Mouse (Mus musculus): Measurements from ENCODE around the gene Svop. TPM values are rescaled to one million over a fixed set of nuclear protein-coding genes. Genes with fewer than 3 reads are reported as not detected.

Svop gene
- polyA plus RNA-seq, 1 experiment: not detected

DNA sequence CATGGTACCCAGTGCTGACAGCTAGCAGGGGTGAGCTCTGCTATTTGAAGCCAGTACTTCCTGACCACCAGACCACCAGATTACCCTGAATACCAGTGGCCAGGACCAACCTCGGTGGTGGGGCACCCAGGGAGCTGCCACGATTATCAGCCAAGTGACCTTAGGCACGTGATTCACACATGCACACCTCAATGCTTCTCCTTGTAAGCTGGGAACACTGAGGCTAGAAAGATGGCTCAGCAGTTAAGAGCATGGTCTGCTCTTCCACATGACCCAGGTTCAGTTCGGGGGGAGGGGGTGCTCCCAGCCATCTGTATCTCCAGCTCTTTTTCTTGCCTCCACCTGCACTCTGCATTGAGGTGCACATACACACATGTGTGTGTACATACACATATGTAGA lies 82.3 kb downstream of the Svop start:
- TF ChIP-seq POLR2A (IDR thresholded peaks at IDR 0.05; ENCODE audit: borderline replicate concordance, extremely low read depth, low read depth, low read length): no peak
- no peak for TF ChIP-seq CTCF (IDR thresholded peaks at IDR 0.05; ENCODE audit: insufficient read depth, low read length)
- no peaks in the 10 kb centered on the region for H3K4me1 ChIP-seq (ENCODE audit: control insufficient read depth, insufficient read depth, low read length)

DNA sequence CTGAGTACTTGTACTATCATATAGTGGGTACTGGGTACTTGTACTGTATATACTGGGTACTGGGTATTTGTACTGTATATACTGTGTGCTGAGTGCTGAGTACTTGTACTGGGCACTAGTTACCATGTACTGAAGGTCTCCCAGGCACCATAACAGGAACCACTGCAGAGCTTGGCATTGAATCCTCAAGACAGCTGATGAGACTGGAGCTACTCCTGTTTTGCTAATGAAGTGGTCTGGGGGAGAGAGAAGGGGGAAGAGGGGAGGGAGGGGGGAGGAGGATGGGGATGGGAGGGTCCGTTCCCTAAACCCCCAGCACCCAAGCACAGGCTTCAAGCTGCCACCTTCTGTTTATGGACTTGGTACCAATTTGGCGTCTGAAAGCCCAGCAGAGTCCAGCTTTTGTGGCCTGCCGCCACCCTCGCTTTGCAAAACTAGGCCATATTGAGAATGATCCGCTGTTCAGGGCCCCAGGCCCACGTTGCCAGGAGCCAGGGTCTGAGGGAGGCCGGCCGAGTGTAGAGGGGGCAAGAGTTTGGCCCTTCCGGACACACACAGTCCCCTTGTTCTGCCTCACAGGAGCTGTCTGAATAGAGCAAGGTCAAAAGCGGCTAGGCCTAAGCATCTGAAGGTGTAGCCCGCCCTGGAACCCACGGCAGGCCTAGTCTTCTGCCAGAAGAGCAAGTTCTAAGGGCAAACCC lies 83.5 kb downstream of the Svop start:
- no peaks in the 10 kb centered on the region for H3K4me1 ChIP-seq (ENCODE audit: control insufficient read depth, insufficient read depth, low read length)
- no peak for TF ChIP-seq CTCF (IDR thresholded peaks at IDR 0.05; ENCODE audit: insufficient read depth, low read length)
- no peak for TF ChIP-seq POLR2A (IDR thresholded peaks at IDR 0.05; ENCODE audit: borderline replicate concordance, extremely low read depth, low read depth, low read length)
- no peak for DNase-seq
- no peak overlapping the region for H3K4me3 ChIP-seq (replicated peaks; ENCODE audit: extremely low read depth, low read depth, low read length)
- WGBS: 84% methylated on average over 12 of the region's 12 CpGs

More for the DNA sequence above, 82.3 kb downstream of the Svop start:
- DNase-seq: no peak
- 50% methylated on average over 4 of the region's 4 CpGs for WGBS
- no peak overlapping the region for H3K4me3 ChIP-seq (replicated peaks; ENCODE audit: extremely low read depth, low read depth, low read length)

DNA sequence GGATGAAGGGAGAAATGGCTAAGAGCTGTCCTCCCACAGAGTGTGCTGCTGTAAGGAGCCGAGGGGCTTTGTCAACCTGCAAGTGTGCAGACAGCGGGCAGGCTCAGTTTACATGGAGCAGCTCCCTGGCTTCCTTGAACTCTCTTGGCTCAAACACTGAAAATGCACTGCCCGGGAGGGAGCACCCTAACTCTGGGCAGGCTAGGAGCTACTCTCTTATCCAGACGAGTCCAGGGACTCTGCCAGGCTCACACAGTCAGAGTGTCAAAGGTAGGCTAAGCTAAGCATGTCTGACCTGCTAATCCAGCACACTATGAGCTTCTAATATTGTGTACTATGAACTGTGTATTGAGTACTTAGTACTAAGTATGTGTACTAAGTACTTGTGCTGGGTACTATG lies 84.4 kb downstream of the Svop start:
- Histone ChIP-seq H3K4me1 (ENCODE audit: control insufficient read depth, insufficient read depth, low read length) (no peaks in the 10 kb centered on the region), H3K4me3 (replicated peaks; ENCODE audit: extremely low read depth, low read depth, low read length) (no peak overlapping the region)
- WGBS: 73% methylated on average over 4 of the region's 4 CpGs
- no peak for DNase-seq
- no peak for TF ChIP-seq POLR2A (IDR thresholded peaks at IDR 0.05; ENCODE audit: borderline replicate concordance, extremely low read depth, low read depth, low read length)
- TF ChIP-seq CTCF (IDR thresholded peaks at IDR 0.05; ENCODE audit: insufficient read depth, low read length): no peak

DNA sequence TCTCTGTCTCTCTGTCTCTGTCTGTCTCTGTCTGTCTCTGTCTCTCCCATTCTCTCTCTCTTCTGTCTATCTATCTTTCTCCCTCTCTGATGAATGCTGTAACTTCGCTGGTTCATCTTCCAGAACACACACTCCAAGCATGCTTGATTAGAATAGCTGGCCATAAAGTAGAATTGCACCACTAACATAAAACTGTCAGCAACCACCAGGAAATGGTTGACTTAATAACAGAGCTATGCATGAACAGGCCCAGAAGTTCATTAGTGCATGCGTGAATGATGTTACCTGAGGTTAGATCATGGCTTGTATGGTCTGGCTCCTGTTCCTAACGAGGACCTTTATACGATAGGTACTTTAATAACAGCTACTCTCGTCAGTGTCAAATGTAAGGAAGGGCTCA lies 86.3 kb downstream of the Svop start:
- Histone ChIP-seq H3K4me1 (ENCODE audit: control insufficient read depth, insufficient read depth, low read length) (no peaks in the 10 kb centered on the region), H3K4me3 (replicated peaks; ENCODE audit: extremely low read depth, low read depth, low read length) (no peak overlapping the region)
- WGBS: 81% methylated on average over 5 of the region's 5 CpGs
- no peak for TF ChIP-seq CTCF (IDR thresholded peaks at IDR 0.05; ENCODE audit: insufficient read depth, low read length)
- no peak for TF ChIP-seq POLR2A (IDR thresholded peaks at IDR 0.05; ENCODE audit: borderline replicate concordance, extremely low read depth, low read depth, low read length)
- no peak for DNase-seq

DNA sequence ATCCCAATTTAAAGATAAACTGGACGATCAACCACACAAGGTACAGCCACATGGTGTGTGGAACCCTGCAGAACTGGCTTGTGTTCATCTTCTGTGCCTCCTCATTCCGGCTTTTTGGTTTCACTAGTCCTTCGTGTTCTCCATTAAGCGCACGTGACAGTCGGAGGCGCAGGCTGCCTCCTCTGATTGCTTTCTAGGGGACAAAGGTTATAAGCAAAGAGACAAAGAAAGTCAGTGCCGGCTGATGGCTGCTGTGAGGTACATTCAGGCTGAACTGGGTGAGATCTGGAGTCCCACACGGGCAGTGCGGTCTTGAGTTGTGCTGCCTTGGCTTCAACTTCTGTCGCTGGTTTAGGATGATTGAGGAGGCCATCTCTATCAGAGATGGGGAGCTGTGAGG lies 86.8 kb downstream of the Svop start:
- peaks cover 2% of the 10 kb centered on the region; the same call in 1 of the 2 replicates for H3K4me1 ChIP-seq (ENCODE audit: control insufficient read depth, insufficient read depth, low read length)
- 75% methylated on average over 11 of the region's 11 CpGs for WGBS
- DNase-seq: no peak
- TF ChIP-seq POLR2A (IDR thresholded peaks at IDR 0.05; ENCODE audit: borderline replicate concordance, extremely low read depth, low read depth, low read length): no peak
- TF ChIP-seq CTCF (IDR thresholded peaks at IDR 0.05; ENCODE audit: insufficient read depth, low read length): no peak
- no peak overlapping the region for H3K4me3 ChIP-seq (replicated peaks; ENCODE audit: extremely low read depth, low read depth, low read length)

DNA sequence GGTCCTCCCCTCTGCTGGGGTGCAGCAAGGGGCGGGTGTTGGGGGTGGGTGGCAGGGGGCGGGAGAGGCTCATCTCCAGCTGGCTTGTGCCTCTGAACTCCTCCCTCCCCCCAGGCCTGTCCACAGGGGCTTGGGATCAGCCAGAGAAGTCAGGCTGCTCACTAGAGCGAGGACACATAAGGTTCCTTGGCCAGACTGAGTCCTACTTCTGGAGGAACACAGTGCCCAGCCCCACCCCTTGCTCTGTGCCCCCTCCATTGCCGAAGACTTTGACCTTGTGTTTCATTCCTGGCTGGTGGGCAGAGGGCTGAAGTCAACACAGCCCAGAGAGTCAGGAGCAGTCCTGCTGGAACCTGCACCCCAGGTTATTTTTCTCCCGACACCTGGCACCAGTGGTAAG lies 87.8 kb downstream of the Svop start, which contains the start of gene Dao:
TSS of gene Dao (plus strand) at position 162 of the 400 bp plus-strand sequence.
- no peak for DNase-seq
- WGBS: 74% methylated on average over 3 of the region's 5 CpGs

DNA sequence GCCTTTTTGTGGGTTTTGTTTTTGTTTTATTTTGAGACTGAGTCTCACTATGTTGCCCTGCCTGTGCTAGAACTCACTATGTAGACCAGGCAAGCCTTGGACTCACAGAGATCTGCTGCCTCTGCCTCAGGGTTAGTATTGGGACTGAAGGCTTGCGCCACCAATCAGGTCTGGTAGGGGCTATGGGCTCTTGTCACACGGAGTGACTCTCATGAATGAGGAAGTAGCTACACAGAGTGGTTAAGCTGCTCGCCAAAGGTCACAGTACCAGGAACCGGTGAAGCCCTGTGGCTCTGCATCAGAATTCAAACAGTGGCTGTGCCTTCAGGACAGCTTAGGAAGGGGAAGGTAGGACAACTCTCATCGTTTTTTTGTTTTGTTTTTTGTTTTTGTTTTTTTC lies 92.0 kb downstream of the Svop start:
- Histone ChIP-seq H3K4me1 (ENCODE audit: control insufficient read depth, insufficient read depth, low read length) (peaks cover 3% of the 10 kb centered on the region), H3K4me3 (replicated peaks; ENCODE audit: extremely low read depth, low read depth, low read length) (no peak overlapping the region)
- 40% methylated on average over 5 of the region's 5 CpGs for WGBS
- DNase-seq: peak; percentile 30
- TF ChIP-seq POLR2A (IDR thresholded peaks at IDR 0.05; ENCODE audit: borderline replicate concordance, extremely low read depth, low read depth, low read length) (no peak), CTCF (IDR thresholded peaks at IDR 0.05; ENCODE audit: insufficient read depth, low read length) (no peak)

More for the DNA sequence above, 87.8 kb downstream of the Svop start, which contains the start of gene Dao:
- H3K4me3 ChIP-seq (replicated peaks; ENCODE audit: extremely low read depth, low read depth, low read length): no peak within 1 kb of the TSS
- peaks cover 2% of the 10 kb centered on the region; the same call in 1 of the 2 replicates for H3K4me1 ChIP-seq (ENCODE audit: control insufficient read depth, insufficient read depth, low read length)
- TF ChIP-seq POLR2A (IDR thresholded peaks at IDR 0.05; ENCODE audit: borderline replicate concordance, extremely low read depth, low read depth, low read length): no peak
- TF ChIP-seq CTCF (IDR thresholded peaks at IDR 0.05; ENCODE audit: insufficient read depth, low read length): no peak

DNA sequence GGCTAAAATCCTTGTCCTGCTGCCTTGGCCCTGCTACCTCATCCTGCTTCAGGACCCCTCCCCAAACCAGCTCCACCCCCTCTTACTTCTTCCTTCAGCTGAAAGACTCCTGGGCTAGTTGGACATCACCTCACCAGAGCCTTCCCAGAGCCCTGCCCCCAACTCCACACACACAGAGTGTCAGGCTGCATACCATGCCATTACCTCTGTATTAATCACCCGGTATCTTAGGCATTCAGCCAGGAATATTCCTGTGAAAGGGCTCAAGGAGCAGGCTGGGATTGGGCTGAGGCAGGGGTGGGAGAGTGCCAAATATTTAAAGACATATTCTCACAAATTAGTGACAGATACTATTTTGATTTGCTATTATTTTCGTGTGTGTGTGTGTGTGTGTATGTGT lies 94.9 kb downstream of the Svop start:
- 41% methylated on average over 2 of the region's 2 CpGs for WGBS
- Histone ChIP-seq H3K4me1 (ENCODE audit: control insufficient read depth, insufficient read depth, low read length) (peaks cover 11% of the 10 kb centered on the region), H3K4me3 (replicated peaks; ENCODE audit: extremely low read depth, low read depth, low read length) (no peak overlapping the region)
- TF ChIP-seq POLR2A (IDR thresholded peaks at IDR 0.05; ENCODE audit: borderline replicate concordance, extremely low read depth, low read depth, low read length) (no peak), CTCF (IDR thresholded peaks at IDR 0.05; ENCODE audit: insufficient read depth, low read length) (no peak)
- DNase-seq: no peak

DNA sequence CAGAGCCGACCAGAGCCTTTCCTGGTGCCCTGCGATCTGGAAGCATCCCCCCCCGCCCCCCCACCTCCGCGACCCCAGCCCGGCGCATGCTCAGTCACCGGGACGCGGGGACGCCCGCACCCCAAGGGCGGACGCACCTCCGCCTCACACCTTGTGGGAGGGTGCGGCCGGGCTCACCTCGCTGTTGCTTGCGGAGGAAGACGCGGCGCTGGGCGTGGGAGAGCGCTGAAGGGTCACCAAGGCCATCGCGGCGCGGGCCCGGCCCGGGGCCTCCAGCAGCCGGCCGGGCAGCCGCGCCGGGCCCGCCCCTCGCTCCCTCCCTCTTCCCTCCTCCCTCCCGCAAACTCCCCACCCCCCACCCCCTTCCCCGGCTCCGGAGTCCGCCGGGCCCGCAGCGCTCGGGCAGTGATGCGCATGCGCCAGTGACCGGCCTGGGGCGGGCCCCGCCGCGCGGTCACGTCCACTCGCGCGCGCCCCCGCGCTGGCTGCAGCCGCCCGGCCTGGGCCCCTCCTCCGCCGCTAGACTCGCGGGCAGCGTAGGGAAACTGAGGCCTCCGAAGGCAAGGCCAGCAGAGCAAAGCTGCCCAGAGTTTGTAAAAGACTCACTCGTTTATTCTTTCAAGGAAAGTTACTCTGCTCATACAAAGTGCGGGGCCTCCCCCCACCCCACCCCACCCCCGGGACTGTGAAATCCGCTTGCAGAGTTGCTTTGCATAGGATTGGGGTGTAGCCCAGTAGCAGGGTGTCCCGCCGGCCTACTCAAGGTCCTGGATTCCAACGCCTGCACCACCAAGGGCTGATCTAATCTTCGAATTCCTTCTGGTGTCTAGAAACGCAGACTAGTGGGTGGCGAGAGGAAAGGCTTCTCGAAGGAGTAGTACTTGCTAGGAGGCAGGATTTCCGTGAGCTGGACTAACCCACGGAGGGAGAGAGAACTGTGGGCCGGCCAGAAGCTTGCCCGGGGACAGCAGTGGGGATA lies 97.6 kb downstream of the Svop start, which contains the start of gene Ssh1:
TSS of gene Ssh1 (minus strand) at position 408 of the 979 bp plus-strand sequence.
- peaks cover 19% of the 10 kb centered on the region for H3K4me1 ChIP-seq (ENCODE audit: control insufficient read depth, insufficient read depth, low read length)
- WGBS: 1% methylated on average over 75 of the region's 83 CpGs
- DNase-seq: peak; percentile 87
- peak within 1 kb of the TSS; percentile 91 for H3K4me3 ChIP-seq (replicated peaks; ENCODE audit: extremely low read depth, low read depth, low read length)
- peak; percentile 56; the same call in 1 of the 2 replicates for TF ChIP-seq POLR2A (IDR thresholded peaks at IDR 0.05; ENCODE audit: borderline replicate concordance, extremely low read depth, low read depth, low read length)
- no peak for TF ChIP-seq CTCF (IDR thresholded peaks at IDR 0.05; ENCODE audit: insufficient read depth, low read length)

Measured in lung, adult 2 months (tissue).